Mouse (Mus musculus) c-Kit-positive CD71-positive TER-119-positive erythroid progenitor cells, embryonic 14.5 days (primary cell): ENCODE results near the gene Olfr71.
A peak's percentile ranks its signal among the peaks of the same experiment; 100 is the strongest.

ENCODE experiments used
- DNase-seq: peaks from one replicate; pipeline ENCODE4 v3.0.0-alpha.2; 2013; ENCODE audit warnings: low spot score

Gene Olfr71

GRCm38 (mm10) chr4:43711821-43712220, 1.8 kb upstream of the Olfr71 start:
- DNase-seq: peak; percentile 58

DNA sequence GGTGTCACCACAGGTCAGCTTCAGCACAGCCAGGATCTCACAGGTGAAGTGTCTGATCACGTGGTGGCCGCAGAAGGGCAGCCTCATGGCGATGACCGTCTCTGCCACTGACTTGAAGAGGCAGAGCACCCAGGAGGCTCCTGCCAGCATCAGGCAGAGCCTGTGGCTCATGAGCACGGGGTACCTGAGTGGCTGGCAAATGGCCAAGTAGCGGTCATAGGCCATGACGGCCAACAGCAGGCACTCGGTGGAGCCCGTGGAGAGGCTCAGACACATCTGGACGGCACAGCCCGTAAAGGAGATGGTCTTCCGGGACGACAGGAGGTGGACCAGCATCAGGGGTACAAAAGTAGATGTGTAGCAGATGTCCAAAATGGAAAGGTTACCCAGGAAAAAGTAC, 4.1 kb downstream of the Olfr71 start:
- DNase-seq: no peak

GRCm38 (mm10) chr4:43703851-43704250, 6.2 kb downstream of the Olfr71 start:
- no peak for DNase-seq

DNA sequence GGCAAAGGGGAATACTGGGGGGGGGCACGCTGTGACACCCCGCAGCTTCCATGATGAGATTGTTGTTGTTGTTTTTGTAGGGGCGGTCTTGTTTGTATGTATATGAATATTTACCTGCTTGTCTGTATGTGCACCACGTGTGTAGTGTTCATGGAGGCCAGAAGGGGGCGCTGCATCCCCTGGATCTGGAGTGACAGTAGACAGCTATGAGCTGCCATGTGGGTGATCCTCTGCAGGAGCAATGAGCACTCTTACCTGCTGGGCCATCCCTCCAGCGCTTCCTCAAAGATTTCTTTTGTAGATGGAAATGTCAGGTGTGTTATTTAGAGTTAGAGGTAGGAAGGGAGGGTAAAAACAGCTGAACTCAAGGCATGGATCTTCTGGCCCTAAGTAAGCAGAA, 6.6 kb downstream of the Olfr71 start:
- DNase-seq: no peak

GRCm38 (mm10) chr4:43700707-43701106, 9.3 kb downstream of the Olfr71 start, which contains the start of gene Olfr70:
Gene Olfr70 (minus strand): TSS chr4:43700807.
- DNase-seq: no peak

DNA sequence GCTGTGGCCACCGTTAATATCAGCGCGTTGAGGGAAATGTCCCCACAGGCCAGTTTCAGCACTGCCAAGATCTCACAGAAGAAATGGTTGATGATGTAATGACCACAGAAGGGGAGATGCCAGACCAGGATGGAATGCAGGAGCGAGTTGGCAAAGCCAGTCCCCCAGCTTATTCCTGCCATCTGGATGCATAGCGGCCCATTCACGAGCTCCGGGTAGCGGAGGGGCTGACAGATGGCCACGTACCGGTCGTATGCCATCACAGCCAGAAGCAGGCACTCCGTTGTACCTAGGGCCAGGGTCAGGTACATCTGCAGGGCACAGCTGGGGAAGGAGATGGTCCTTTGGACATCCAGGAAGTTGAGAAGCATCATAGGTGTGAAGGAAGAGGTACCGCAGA, 13.5 kb downstream of the Olfr71 start:
- no peak for DNase-seq

- DNase-seq: no peak
Measured at GRCm38 (mm10) chr4:43695249-43695671, 14.8 kb downstream of the Olfr71 start.

GRCm38 (mm10) chr4:43694439-43695248, 15.4 kb downstream of the Olfr71 start:
- DNase-seq: no peak

DNA sequence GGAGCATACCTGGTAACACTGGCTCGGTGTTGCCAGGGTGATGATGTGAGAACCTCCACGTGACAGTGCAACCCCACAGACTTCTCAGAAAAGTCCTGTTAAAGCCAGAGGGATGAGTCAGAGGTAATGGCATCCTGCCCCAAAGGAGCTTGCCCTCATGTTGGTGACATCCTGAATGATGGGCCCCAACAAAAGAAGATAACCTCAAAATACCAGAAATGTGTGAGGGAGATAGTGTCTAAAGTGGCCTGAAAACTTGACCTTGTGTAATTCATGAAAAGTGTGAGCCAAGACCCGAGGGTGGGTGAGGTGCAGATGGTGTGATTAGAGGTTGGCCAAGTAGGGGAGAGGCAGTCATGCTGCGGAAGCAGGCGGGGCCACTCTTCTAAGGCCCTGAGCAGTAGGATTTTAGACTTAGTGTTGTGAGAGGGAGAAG, 16.2 kb downstream of the Olfr71 start:
- DNase-seq: no peak

GRCm38 (mm10) chr4:43691026-43691425, 19.0 kb downstream of the Olfr71 start:
- DNase-seq: no peak

- no peak for DNase-seq
Measured at GRCm38 (mm10) chr4:43690021-43690420, 20.0 kb downstream of the Olfr71 start.

- no peak for DNase-seq
Measured at GRCm38 (mm10) chr4:43679416-43680043, 30.5 kb downstream of the Olfr71 start.

DNA sequence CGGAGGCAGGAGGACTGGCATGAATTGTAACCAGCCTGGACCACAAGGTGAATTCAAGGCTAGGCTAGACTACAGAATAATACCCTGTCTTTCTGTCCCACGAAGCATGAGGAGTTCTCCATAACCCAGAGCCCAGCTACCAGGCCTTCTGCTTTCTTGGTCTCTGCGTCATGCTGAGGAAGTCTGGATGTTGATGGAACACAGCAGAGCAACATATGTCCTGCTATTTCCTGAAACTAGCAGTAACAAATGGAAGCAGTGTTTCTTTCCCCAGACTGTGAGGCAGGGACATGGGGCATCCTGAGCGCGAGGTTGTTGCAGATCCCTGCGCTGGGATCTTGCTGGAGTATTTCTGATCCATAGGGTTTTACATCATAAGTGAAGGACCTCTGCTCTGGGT, 31.5 kb downstream of the Olfr71 start:
- DNase-seq: no peak

- DNase-seq: no peak
Measured at GRCm38 (mm10) chr4:43675608-43676007, 34.4 kb downstream of the Olfr71 start.

DNA sequence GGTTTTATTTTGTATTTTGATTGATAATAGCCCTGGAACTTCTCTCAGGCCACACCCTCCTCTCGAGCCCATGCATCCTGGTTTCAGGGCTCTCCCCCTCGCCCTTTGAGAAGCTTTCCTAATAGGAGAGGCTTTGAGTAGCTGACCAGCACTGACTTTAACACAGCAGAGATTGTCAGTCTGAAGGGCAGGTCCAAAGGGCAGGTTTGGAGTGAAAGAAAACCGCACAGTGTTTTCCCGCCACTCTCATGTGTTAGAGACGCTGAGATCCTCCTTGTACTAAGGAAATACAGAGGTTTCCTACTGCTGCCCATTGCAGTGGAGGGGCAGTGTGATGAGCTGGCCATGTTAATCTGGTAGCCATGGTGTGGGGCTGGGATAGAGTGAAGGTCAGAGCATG, 35.1 kb downstream of the Olfr71 start:
- no peak for DNase-seq

GRCm38 (mm10) chr4:43673703-43674102, 36.4 kb downstream of the Olfr71 start:
- no peak for DNase-seq

- DNase-seq: peak; percentile 85
Measured at GRCm38 (mm10) chr4:43672070-43672469, 38.0 kb downstream of the Olfr71 start.

DNA sequence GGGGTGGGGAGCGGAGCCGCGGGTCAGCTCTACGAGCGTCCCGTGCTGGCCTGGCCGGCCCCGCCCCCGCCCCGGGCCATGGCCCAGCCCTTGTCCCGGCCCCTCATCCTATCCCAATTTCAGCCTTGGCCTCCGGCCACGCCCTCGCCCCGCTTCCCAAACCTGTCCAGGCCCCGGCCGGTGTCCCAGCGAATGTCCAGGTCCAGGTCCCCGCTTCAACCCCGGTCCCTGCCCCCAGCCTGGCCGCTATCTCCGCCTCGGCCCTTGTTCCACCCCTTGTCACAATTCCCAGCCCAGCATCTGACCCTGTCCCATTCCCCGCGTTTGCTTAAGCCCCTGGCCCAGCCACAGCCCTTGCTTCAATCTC, 40.6 kb downstream of the Olfr71 start:
- no peak for DNase-seq

GRCm38 (mm10) chr4:43668782-43669427, 41.1 kb downstream of the Olfr71 start, which contains the start of the genes Tmem8b and Fam221b:
Gene Tmem8b (plus strand): TSS chr4:43668971.
Gene Fam221b (minus strand): TSS chr4:43669145.
- peak; percentile 85 for DNase-seq

- DNase-seq: no peak
Measured at GRCm38 (mm10) chr4:43666412-43666811, 43.6 kb downstream of the Olfr71 start.

DNA sequence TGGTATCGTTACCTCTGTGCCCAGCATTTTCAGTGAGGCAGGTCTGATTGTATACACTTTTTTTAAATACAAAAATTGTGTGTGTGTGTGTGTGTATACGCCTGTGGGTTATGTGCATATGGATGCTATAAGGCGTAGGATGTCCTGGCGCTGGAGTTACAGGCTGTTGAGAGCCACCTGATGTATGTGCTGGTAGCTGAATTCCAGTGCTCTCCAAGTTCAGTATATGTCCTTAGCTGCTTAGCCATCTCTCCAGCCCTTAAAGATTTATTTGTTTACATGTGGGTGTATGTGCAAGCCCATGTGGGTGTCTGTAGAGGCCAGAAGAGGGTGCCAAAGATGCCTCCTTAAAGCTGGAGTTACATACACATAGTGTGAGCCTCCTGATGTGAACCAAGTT, 52.9 kb downstream of the Olfr71 start:
- DNase-seq: no peak

DNA sequence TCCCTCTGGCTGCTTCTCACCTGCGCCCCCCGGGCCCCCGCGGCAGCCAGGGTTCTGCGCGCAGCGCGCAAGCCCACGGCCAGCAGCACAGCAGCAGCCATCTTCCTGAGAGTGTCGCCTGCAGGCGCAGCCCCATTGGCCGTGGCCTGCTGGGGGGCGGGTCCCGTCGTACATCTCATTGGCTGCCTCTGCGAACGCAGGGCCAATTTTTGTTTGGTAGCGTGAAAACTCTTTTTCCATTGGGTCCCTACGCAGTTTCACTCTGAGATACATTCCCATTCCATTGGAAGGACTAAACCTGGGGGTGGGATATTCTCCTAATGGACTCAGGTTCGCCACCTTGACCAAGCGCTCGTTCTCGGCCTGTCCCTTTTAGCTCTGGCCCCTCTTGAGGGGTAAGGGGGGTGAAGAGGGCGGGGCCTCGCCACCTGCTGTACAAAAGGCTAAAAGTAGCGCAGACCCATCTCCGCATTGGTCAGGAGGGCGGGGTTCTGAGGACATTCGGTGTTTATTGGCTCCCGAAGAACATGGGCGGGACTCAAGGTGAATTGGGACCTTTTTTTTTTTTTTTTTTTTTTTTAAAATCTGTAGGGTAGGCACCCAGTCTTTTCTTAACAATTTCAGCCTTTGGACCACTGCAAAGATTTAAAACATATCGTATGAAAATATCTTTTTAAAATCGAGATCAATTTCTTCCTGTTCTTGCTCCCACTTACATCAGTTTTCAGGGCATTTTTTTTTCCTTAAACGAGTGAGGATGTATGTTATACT, 53.5 kb downstream of the Olfr71 start, which contains the start of gene Hint2:
TSS of gene Hint2 (minus strand) at position 128 of the 771 bp plus-strand sequence.
- DNase-seq: peak; percentile 93
